Mouse (Mus musculus) lung, postnatal 0 days (tissue): Measurements from ENCODE around the gene Adam19.

Experiments
- CTCF ChIP-seq: IDR thresholded peaks from 2 replicates; pipeline ENCODE4 v1.5.1; 2016; ENCODE audit warnings: antibody characterized with exemption, mild to moderate bottlenecking
- EP300 ChIP-seq: IDR thresholded peaks from 2 replicates; pipeline ENCODE4 v1.6.1; 2016; ENCODE audit warnings: antibody characterized with exemption, mild to moderate bottlenecking, control low read depth

DNA sequence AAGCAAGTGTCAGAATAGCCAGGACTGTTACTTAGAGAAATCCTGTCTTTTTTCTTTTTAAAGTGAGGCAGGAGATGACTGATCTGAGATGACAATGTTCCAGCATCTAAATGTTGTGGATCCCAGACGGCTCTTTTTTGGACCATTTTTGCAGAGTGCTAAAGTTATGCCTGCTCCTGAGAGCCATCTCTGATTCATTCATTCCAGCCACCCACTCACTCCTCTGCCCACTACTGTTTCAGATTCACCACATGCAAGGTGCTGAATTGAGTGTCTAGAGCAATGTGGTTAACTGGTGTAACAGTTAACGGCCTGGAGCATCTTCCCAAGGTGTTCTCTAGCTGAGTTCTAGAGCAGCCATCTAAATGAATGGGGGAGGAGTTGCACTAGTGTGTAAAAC lies 79.1 kb downstream of the Adam19 start:
- TF ChIP-seq CTCF (no peak), EP300 (no peak)
